Mouse (Mus musculus) midbrain, embryonic 14.5 days (tissue): ENCODE data around the gene Tle1. TPM values are rescaled to one million over a fixed set of nuclear protein-coding genes. Genes with fewer than 3 reads are reported as not detected.

ENCODE experiments used
- ATAC-seq: fragments of 200-750 bp; cut with Nextera tagmentation; 2 replicates; pipeline ENCODE4 v1.8.0; 2017; ENCODE audit warnings: moderate number of reproducible peaks, moderate library complexity; ENCODE audit not compliant: low FRiP score, low TSS enrichment
- DNase-seq: peaks from one replicate; pipeline ENCODE4 v3.0.0-alpha.2; 2015
- H3K27ac ChIP-seq: fragments of 300-500 bp; sonication (generic); replicated peaks from 2 replicates; pipeline ENCODE4 v1.5.1; 2014; ENCODE audit warnings: mild to moderate bottlenecking, low read depth, low read length, moderate library complexity
- H3K27me3 ChIP-seq: fragments of 300-500 bp; sonication (generic); 2 replicates; pipeline ENCODE4 v1.6.1; 2014; ENCODE audit warnings: low read length, control low read depth, mixed read lengths; ENCODE audit not compliant: control insufficient read depth, insufficient read depth
- H3K36me3 ChIP-seq: fragments of 300-500 bp; sonication (generic); 2 replicates; pipeline ENCODE4 v1.6.1; 2014; ENCODE audit warnings: low read length, control low read depth; ENCODE audit not compliant: control insufficient read depth, insufficient read depth
- H3K4me1 ChIP-seq: fragments of 300-500 bp; sonication (generic); 2 replicates; pipeline ENCODE4 v1.6.1; 2014; ENCODE audit warnings: mild to moderate bottlenecking, antibody characterized with exemption, low read length, control low read depth; ENCODE audit not compliant: control insufficient read depth, insufficient read depth
- H3K4me2 ChIP-seq: fragments of 300-500 bp; sonication (generic); 2 replicates; pipeline ENCODE4 v1.6.1; 2014; ENCODE audit warnings: mild to moderate bottlenecking, low read length, moderate library complexity
- H3K4me3 ChIP-seq: fragments of 300-500 bp; sonication (generic); replicated peaks from 2 replicates; pipeline ENCODE4 v1.5.1; 2014; ENCODE audit warnings: low read depth, low read length
- H3K9ac ChIP-seq: fragments of 300-500 bp; sonication (generic); replicated peaks from 2 replicates; pipeline ENCODE4 v1.6.1; 2014; ENCODE audit warnings: mild to moderate bottlenecking, low read length, moderate library complexity
- H3K9me3 ChIP-seq: fragments of 300-500 bp; sonication (generic); 2 replicates; pipeline ENCODE4 v1.6.1; 2016; ENCODE audit warnings: low read length, control low read depth, mixed read lengths; ENCODE audit not compliant: control insufficient read depth
- WGBS: fragments of 180-500 bp; shearing (Covaris S2); extraction: QIAGEN DNeasy Blood & Tissue Kit; methylation state at CpG from one replicate; pipeline ENCODE4 v1.1.7; 2014; 5-methylcytosine and 5-hydroxymethylcytosine counted together
- polyA plus RNA-seq: library from polyadenylated mRNA; unstranded; fragments of >200 nt; fragmentation: Nextera tagmentation; extraction: Ambion mirVana; gene quantifications from 2 replicates; pipeline ENCODE4 v1.2.1, GENCODE M21; 2014

The Tle1 gene
- polyA plus RNA-seq, 1 experiment from 2014 or later = 51.0 TPM

DNA sequence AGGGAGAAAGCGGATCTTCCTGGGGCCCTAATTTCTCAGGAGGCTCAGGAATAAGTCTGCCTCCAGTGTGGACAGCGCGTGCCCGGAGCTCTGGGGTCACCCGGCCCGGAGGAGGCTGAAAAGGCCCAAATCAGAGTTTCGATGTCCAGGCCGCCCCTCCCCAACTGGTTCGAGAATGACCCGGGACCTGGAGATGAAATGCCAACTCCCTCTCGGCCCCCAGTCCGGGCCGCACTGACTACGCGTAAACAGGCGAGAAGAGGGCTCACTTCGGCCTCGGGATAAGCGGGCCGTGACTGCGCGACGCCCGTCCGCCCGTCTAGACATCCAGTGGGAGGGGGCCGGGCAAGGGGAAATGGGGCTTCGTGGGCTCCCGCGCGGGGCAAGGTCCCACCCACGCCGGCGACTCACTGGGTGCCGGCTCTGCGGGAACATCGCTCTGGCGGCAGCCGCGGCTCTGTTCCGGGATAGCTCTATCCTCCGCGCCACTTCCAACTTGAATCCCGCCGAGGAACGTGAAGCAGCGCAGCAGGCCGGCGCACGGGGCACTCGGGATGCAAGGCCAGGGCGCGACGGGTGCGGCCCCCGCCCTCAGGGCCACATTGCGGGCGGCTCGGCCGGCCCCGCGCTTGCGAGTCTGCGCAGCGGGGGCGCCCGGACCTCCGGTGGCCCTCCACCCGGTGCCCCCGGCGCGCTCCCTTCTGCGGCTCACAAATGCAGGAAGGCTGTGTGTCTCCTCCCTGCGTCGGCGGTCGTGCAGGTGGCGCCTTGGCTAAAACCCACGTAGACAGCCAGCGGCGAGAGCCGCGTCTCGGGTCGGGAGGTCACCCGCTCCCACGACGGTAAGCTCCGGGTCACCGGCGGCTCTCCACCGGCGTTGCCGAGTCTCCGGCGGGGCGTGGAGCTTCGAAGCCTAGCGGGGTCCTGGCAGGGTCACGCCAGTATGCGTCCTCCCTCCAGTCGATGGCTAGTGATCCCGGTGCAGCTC is 854 bp downstream of the Tle1 start:
- no peaks in the 10 kb centered on the region for H3K36me3 ChIP-seq
- peak overlapping the region; percentile 66 for H3K4me2 ChIP-seq
- H3K9ac ChIP-seq = peak overlapping the region; percentile 83
- ATAC-seq (peak; percentile 2; the same call in 1 of the 2 replicates), DNase-seq (peak; percentile 79)
- no peaks in the 10 kb centered on the region for H3K9me3 ChIP-seq
- H3K4me3 ChIP-seq = peak overlapping the region; percentile 91
- H3K27ac ChIP-seq = peak overlapping the region; percentile 94
- H3K27me3 ChIP-seq = no peaks in the 10 kb centered on the region
- under 1% methylated on average over 103 of the region's 103 CpGs for WGBS
- H3K4me1 ChIP-seq = peaks cover 40% of the 10 kb centered on the region

DNA sequence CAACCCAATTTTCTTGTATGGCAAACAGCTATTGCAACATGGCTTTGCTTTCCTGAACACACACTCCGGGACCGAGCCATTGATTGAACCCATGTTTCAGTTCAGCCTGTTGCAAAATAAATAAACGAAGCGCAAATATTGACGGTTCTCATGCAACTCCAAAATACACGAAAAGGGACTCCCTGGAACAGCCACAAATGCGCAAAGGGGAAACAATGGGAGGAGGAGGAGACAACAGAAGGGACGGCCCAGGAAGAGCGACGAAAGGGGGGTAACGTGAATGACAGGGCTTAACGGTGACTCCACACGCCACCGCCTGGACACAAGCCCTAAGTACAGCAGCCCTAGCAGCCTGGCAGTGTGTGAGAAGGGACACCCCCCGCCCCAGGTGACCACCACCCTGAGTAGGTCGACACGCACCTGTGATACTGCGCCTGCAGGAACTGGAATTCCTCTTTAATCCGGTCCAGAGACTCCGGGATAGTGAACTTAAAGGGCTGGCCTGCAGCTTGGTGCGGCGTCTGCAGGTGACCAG is 1.8 kb downstream of the Tle1 start:
- no peaks in the 10 kb centered on the region for H3K36me3 ChIP-seq
- under 1% methylated on average over 22 of the region's 22 CpGs for WGBS
- H3K9ac ChIP-seq = peak overlapping the region; percentile 83
- no peaks in the 10 kb centered on the region for H3K27me3 ChIP-seq
- H3K27ac ChIP-seq = peak overlapping the region; percentile 94; the same call in 1 of the 2 replicates
- H3K9me3 ChIP-seq = no peaks in the 10 kb centered on the region
- H3K4me3 ChIP-seq = peak overlapping the region; percentile 91
- H3K4me1 ChIP-seq = peaks cover 43% of the 10 kb centered on the region
- peak overlapping the region; percentile 66 for H3K4me2 ChIP-seq
- peak; percentile 91 for DNase-seq
- peak; percentile 32 for ATAC-seq

DNA sequence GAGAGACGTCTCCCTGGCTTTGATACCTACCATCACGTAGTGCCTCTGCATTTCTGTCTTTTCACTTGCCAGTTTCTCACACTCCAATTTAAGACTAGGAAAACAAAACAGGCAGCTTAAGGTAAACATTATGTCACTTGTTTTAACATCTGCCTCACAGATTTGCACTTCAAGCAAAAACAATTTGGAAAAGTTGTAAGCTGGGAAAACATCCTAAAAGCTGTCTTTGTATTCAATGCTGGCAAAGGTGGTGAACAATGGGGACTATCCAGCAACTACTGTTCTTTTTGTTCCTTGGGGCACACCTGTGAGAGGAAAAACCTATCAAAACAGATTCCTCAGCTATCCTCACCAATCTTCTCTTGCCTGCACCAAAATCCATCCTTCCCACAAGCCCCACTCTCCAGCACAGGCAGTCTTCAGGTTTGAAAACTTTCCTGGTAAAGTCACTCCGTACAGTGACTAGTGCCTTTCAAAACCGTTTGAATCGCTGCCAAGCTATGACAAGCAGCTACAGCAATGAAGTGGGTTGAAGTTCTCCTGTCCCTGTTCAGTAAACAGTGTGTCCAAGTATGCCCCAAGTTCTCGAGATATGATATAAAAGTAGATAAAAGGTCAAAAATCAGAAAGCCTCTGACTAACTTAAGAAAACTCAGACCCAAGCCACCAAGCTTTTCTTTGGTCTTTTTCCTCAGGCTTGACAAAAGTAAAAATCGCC is 2.7 kb downstream of the Tle1 start:
- WGBS = 8% methylated on average over 7 of the region's 7 CpGs
- ATAC-seq (no peak), DNase-seq (peak; percentile 74)
- Histone ChIP-seq H3K9me3 (no peaks in the 10 kb centered on the region), H3K4me1 (peaks cover 49% of the 10 kb centered on the region), H3K4me3 (peak overlapping the region; percentile 91), H3K9ac (peak overlapping the region; percentile 83; the same call in 1 of the 2 replicates), H3K4me2 (peak overlapping the region; percentile 66), H3K27ac (no peak overlapping the region), H3K36me3 (no peaks in the 10 kb centered on the region), H3K27me3 (no peaks in the 10 kb centered on the region)

DNA sequence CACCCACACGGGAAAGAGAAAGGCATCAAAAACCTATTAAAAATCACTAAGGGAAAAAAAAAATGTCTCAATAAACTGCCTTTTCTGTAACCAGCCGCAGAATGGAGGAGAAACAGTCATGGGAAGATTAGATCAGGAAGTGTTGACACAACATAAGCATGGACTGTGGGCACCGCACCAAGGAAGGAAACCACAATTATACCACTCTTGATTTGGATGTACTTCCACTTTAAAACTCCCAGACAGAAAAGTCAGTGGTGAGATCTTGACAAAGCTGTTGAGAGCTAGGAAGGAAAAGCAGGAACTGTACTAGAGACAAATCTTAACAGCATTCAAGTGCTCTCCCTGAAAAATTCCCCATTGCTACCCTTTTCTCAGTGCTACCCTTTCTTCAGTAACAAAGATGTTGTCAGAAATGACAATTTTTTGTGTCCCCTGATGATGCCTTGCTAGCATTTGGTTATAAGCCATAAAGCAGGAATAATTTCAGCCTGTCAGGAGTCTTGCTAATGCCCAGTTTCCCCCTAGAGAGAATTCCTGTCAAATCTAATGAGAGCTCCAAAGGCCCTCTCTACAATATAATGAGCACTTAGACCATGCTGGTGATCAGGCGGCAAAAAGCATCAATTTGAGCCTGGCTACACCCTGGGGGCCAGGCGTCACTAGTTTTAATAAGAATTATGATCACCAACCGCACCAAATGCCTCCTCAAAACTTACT is 5.4 kb downstream of the Tle1 start:
- Histone ChIP-seq H3K4me1 (peaks cover 44% of the 10 kb centered on the region), H3K27ac (no peak overlapping the region), H3K27me3 (no peaks in the 10 kb centered on the region), H3K36me3 (no peaks in the 10 kb centered on the region), H3K4me2 (peak overlapping the region; percentile 66), H3K9me3 (no peaks in the 10 kb centered on the region), H3K4me3 (peak overlapping the region; percentile 91), H3K9ac (no peak overlapping the region)
- ATAC-seq (no peak), DNase-seq (peak; percentile 75)
- 32% methylated on average over 6 of the region's 6 CpGs for WGBS

DNA sequence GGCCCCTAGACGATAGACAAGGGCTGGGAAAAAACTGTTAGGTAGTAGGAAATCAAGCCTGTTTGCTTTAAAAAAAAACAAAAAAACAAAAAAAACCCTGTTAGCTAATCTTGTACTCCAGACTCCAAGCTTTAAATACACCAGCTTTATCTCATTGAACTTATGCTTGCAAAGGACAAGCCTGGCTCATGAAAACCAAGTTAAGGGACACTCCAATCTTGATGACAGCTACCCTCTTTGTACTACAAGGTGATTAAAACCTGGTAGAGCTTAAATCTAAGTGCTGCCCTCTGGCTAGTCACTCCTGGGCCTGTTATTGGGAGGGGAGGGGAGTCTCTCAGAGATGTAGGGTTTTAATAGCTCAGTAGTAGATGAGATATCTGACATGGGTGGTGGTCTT is 7.4 kb downstream of the Tle1 start:
- no peaks in the 10 kb centered on the region for H3K9me3 ChIP-seq
- DNase-seq = no peak
- H3K36me3 ChIP-seq = no peaks in the 10 kb centered on the region
- H3K4me3 ChIP-seq = no peak overlapping the region
- peaks cover 44% of the 10 kb centered on the region for H3K4me1 ChIP-seq
- no peak overlapping the region for H3K27ac ChIP-seq
- no peak for ATAC-seq
- no peak overlapping the region for H3K9ac ChIP-seq
- H3K27me3 ChIP-seq = no peaks in the 10 kb centered on the region
- 0 out of 2 replicates have a peak overlapping the region, but pooled peaks have one; percentile 2 for H3K4me2 ChIP-seq
- WGBS = 82% methylated on average over 1 of the region's 1 CpGs

DNA sequence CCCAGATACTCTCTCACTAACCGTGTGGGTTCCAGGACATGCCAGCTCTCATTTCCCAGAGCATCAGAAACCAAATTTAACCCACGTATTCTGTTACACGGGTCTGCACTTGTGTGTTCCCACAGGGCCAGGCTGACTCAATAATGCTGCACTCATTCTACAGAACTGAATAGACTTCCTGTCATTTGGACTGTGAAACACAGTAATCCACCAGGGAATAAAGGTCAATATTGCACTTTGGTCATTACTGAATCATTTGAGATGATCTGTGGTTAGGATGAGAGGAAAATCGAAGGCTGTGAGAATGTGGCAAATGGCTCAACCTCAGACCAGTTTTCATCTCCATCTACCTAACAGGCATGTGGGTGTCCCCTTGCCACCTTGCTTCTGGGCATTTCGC is 16.2 kb downstream of the Tle1 start:
- Histone ChIP-seq H3K36me3 (no peaks in the 10 kb centered on the region), H3K27ac (no peak overlapping the region), H3K4me2 (no peak overlapping the region), H3K4me3 (no peak overlapping the region), H3K27me3 (no peaks in the 10 kb centered on the region), H3K4me1 (peaks cover 29% of the 10 kb centered on the region), H3K9me3 (no peaks in the 10 kb centered on the region), H3K9ac (no peak overlapping the region)
- WGBS = 72% methylated on average over 5 of the region's 5 CpGs
- ATAC-seq (no peak), DNase-seq (no peak)

DNA sequence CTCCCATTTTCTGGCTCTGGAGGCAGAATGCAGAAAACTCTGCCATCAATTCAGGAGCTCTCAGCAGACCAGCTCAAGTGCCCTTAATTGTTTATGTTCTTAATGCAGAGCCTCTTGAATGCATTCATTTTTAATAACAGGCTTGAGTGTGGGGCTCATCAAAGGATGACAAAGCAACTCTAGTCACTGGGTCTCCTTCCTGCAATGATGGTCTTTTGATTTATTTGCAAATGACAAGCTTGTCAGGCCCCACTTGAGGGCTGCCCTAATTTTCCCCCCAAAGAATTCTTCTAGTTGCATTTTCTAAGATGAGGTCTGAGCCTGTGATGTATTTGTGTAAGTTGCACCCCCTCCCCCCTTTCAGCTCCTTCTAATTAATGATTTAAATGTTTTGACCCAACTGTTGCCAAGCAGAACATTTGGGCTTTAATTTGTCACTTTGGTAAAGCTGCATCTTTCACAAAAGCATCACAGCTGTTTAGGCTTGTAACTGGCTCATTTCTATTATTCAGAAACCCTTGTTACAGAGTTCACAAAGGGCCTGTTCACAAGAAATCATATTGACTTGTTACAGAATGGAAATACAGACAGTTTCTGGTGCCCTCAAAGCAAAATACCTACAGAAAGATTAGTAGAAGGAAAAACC is 18.3 kb downstream of the Tle1 start:
- ATAC-seq = no peak; the same call in 1 of the 2 replicates

DNA sequence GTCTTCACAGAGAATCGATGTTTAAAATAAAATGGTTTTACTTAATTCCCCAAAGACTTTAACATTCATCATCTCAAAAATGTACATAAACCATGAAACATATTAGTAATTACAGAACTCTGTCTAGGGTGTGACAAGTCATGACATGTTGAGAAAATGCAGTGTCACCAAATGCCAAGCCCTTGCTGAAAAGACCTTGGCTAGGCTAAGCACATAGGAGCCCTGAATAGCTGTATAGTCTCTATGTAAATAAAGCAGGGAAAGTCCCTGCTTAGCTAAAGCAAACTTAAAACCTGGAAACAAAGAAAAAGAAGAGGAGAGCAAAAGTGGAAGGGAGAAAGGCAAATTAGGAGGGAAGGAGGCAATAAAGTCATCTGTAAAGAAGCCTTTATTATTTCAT is 24.8 kb downstream of the Tle1 start:
- H3K36me3 ChIP-seq = 0 out of 2 replicates have a peak, but pooled peaks cover 4% of the 10 kb centered on the region
- H3K9ac ChIP-seq = no peak overlapping the region
- no peak for DNase-seq
- H3K4me1 ChIP-seq = no peaks in the 10 kb centered on the region; the same call in none of the 2 replicates
- ATAC-seq = no peak
- no peaks in the 10 kb centered on the region; the same call in 1 of the 2 replicates for H3K9me3 ChIP-seq
- no peaks in the 10 kb centered on the region for H3K27me3 ChIP-seq
- H3K4me2 ChIP-seq = no peak overlapping the region
- WGBS = 96% methylated on average over 1 of the region's 1 CpGs
- no peak overlapping the region for H3K27ac ChIP-seq
- no peak overlapping the region for H3K4me3 ChIP-seq

More for the DNA sequence above, 18.3 kb downstream of the Tle1 start:
- DNase-seq = no peak
- H3K27ac ChIP-seq = no peak overlapping the region
- peaks cover 29% of the 10 kb centered on the region for H3K4me1 ChIP-seq
- no peak overlapping the region for H3K4me2 ChIP-seq
- H3K27me3 ChIP-seq = no peaks in the 10 kb centered on the region
- no peak overlapping the region for H3K9ac ChIP-seq
- no peaks in the 10 kb centered on the region for H3K9me3 ChIP-seq
- H3K36me3 ChIP-seq = no peaks in the 10 kb centered on the region
- H3K4me3 ChIP-seq = no peak overlapping the region
